Mouse (Mus musculus): ENCODE data around the gene Pagr1a. TPM values are rescaled to one million over a fixed set of nuclear protein-coding genes. Genes with fewer than 3 reads are reported as not detected.
A peak's percentile ranks its signal among the peaks of the same experiment; 100 is the strongest.

The Pagr1a gene
- polyA plus RNA-seq (2016; fragmentation: Nextera tagmentation; extraction: Ambion mirVana) = 92.7 and 121 TPM in 2 replicates

DNA sequence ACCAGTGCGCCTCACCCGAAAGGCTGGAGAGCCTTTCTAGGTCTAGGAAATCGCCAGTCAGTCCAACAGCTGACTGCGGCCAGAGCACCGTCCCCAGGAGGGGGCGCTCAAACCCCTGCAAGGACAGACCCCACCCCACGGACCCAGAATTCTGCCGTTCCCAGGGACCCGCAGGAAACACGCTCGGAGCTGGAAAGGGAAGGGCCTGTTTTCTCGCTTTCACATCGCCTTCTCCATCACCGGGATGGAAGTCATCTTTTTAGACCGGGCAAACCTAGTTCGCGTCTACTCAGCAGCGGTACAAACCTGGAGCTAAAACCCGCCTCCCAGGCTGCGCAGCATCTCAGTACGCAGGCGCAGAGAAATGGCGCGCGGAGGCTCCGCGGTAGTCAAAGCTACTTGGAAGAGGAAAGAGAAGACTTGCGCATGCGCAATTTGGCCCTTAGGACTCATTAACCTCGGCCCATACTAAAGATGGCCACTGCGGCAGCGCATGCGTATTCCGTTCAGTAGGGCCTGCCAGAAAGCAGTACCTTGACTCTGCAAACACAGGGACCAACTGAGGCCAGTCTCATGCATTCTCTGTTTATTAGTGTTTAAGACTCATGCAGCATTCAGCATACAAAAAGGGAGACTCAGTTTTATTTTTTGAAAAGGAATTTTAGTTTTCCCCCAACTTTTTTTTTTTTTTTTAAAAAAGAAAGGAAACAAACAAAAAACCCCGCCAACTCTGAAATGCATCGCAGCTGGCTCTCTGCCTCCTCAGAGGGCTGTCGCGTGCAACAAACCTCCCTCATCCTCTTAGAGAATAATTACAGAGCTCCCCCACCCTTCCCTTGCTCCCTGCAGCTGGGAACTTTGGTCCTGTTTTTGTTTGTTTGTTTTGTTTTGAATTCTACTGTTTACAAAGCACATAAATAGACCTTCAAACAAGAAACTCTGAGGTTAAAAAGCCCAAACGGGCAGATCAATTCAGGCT lies at the start of gene Pagr1a:
Gene Pagr1a (minus strand): TSS at position 382 of the 979 bp plus-strand sequence.
- peak; percentile 99 for DNase-seq (ENCODE audit: extremely low spot score, low spot score)
- WGBS = 5% methylated on average over 39 of the region's 39 CpGs
- no peaks in the 10 kb centered on the region for H3K27me3 ChIP-seq (ENCODE audit: poor library complexity, severe bottlenecking)
- peak within 1 kb of the TSS; percentile 100 for H3K27ac ChIP-seq
- peaks cover 79% of the 10 kb centered on the region for H3K4me1 ChIP-seq
- H3K4me3 ChIP-seq = peak within 1 kb of the TSS; percentile 92
- peaks cover 43% of the 10 kb centered on the region for H3K36me3 ChIP-seq (replicated peaks)
- H3K9me3 ChIP-seq = no peaks in the 10 kb centered on the region

DNA sequence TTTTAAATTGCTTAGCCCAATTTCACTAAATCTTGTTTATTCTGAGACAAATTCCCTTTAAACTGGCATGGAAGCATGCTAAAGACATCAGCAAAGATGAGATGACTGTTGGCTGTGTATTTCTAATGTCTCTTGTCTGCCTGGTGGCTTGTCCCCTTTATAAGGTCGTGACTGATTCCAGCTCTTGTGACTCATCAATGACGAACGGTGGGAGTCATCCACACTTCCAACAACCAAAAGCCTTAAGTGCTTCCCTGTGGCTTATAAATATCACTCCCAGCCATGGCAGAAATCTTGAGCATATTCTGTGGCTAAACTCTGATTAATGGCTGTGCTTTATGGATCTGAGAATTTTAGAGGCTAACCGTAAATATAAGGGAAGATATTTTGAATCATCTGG lies 49.2 kb upstream of the Pagr1a start:
- H3K27ac ChIP-seq = no peak overlapping the region
- H3K4me1 ChIP-seq = peaks cover 2% of the 10 kb centered on the region; the same call in 1 of the 2 replicates
- no peak overlapping the region for H3K4me3 ChIP-seq
- no peaks in the 10 kb centered on the region for H3K36me3 ChIP-seq (replicated peaks)
- no peak for DNase-seq (ENCODE audit: extremely low spot score, low spot score)
- H3K27me3 ChIP-seq (ENCODE audit: poor library complexity, severe bottlenecking) = no peaks in the 10 kb centered on the region
- no peaks in the 10 kb centered on the region for H3K9me3 ChIP-seq
- 83% methylated on average over 4 of the region's 4 CpGs for WGBS

DNA sequence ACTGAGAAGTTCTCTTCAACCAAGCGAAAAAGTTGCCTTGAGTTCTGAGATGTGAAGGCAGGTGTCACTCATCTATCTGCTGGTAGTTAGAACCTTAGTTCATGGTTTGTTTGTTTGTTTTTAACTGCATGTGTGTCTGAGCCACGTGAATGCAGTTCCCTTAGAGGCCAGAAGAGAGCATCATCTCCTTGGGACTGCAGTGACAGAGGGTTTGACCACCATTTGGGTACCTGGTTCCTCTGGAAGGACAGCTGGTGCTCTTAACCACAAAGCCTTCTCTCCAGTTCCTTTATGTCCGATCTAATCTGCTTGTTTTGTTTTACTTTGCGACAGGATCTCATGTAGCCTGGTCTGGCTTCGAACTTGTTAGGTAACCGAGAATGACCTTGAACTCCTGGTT lies 48.4 kb upstream of the Pagr1a start:
- WGBS = 88% methylated on average over 6 of the region's 6 CpGs
- H3K36me3 ChIP-seq (replicated peaks) = no peaks in the 10 kb centered on the region
- H3K4me3 ChIP-seq = no peak overlapping the region
- DNase-seq (ENCODE audit: extremely low spot score, low spot score) = no peak
- no peaks in the 10 kb centered on the region for H3K4me1 ChIP-seq
- H3K9me3 ChIP-seq = no peaks in the 10 kb centered on the region
- no peaks in the 10 kb centered on the region for H3K27me3 ChIP-seq (ENCODE audit: poor library complexity, severe bottlenecking)
- H3K27ac ChIP-seq = no peak overlapping the region

DNA sequence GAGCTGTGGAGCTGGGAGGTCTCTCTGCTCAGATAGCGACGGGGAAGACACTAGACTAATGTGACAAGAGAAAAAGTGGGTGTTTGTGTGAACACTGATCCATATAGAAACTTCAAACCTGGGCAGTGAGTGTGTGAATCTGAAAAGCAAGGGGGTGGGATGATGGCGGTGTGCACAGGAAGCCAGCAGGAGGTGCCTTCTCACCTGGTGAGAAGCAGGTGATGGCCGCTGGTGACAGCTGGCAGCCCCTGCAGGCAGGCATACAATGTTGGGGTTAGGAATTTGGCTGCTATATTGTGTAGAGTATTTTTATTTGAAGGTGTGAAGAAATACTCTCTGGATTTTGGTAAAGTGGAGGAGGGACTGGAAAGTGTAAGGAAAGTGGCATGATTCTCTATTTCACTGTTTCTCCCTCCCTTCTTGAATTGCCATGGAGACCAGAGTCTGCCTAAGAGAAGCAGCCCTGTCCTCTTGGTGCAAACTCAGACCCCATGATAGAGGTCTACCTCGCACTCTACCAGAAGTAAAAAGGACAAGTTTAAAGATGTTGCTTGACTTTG lies 38.0 kb upstream of the Pagr1a start:
- 77% methylated on average over 5 of the region's 5 CpGs for WGBS
- H3K27ac ChIP-seq = no peak overlapping the region
- no peak for DNase-seq (ENCODE audit: extremely low spot score, low spot score)
- H3K27me3 ChIP-seq (ENCODE audit: poor library complexity, severe bottlenecking) = no peaks in the 10 kb centered on the region
- no peaks in the 10 kb centered on the region for H3K4me1 ChIP-seq
- no peaks in the 10 kb centered on the region for H3K9me3 ChIP-seq
- H3K36me3 ChIP-seq (replicated peaks) = no peaks in the 10 kb centered on the region
- H3K4me3 ChIP-seq = no peak overlapping the region

DNA sequence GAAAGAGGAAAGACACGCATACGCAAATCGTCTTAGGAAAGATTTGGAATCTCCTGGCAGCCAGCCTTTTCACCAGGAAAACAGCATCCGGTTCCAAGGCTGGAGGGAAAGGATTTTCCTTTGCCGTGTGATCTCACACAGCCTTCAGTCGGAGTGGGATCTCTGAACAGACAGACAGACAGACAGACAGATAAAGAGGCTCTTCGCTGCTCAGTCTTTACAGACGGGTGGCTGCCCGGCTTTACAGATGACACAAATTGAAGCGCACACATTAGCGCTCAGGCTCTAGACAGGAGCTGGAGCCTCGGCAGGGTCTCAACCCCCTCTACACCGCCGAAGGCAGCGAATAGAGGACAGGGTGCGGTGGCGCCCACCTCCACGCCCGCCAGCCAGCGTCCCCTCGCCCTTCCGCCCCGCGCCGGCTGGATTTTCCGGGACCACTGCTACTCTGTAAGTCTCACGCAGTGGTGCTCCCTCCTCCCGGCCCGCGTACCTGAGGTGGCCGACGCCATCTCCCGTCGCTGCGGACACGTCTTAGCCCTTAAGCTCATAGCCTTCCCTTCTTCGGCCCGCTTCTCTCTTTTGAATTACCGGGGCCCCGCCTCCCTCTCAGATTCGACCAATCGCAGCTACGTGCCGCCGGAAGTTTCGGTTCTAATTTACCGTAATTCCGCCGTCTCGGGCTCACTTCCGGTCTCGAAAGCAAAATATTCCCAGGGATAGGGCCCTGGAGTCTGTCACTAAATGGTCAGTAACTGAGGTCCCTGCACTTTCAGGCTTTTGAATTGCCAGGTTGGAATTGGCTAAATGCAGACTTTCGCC lies 24.9 kb upstream of the Pagr1a start, which contains the start of gene Kif22:
Gene Kif22 (minus strand): TSS at position 621 of the 822 bp plus-strand sequence.
- peak; percentile 90 for DNase-seq (ENCODE audit: extremely low spot score, low spot score)
- WGBS = under 1% methylated on average over 53 of the region's 53 CpGs
- Histone ChIP-seq H3K9me3 (no peaks in the 10 kb centered on the region), H3K4me3 (peak within 1 kb of the TSS; percentile 97), H3K36me3 (replicated peaks) (peaks cover 37% of the 10 kb centered on the region), H3K4me1 (peaks cover 23% of the 10 kb centered on the region), H3K27ac (peak within 1 kb of the TSS; percentile 96), H3K27me3 (ENCODE audit: poor library complexity, severe bottlenecking) (no peaks in the 10 kb centered on the region)

DNA sequence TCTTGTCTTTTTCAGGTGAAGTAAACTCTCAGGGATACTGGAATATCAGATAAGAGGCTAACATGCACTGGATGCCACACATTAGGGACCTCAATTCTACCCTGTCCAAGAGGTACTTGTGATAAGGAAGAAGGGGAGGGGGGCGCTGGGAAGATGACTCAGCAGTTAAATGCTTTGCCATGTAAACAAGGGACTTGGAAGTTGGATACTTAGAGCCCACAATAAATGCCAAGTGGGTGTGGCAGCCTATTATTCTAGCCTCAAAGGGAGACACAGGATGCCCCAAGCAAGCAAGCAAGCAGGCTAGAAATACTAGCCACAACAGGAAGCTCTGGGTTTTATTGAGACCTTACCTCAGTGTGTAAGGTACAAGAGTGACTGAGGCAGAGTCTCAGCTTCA lies 14.1 kb upstream of the Pagr1a start:
- no peaks in the 10 kb centered on the region for H3K9me3 ChIP-seq
- no peak overlapping the region for H3K4me3 ChIP-seq
- WGBS = 95% methylated on average over 1 of the region's 1 CpGs
- peaks cover 14% of the 10 kb centered on the region for H3K4me1 ChIP-seq
- peaks cover 89% of the 10 kb centered on the region for H3K36me3 ChIP-seq (replicated peaks)
- H3K27me3 ChIP-seq (ENCODE audit: poor library complexity, severe bottlenecking) = no peaks in the 10 kb centered on the region
- no peak for DNase-seq (ENCODE audit: extremely low spot score, low spot score)
- H3K27ac ChIP-seq = no peak overlapping the region

DNA sequence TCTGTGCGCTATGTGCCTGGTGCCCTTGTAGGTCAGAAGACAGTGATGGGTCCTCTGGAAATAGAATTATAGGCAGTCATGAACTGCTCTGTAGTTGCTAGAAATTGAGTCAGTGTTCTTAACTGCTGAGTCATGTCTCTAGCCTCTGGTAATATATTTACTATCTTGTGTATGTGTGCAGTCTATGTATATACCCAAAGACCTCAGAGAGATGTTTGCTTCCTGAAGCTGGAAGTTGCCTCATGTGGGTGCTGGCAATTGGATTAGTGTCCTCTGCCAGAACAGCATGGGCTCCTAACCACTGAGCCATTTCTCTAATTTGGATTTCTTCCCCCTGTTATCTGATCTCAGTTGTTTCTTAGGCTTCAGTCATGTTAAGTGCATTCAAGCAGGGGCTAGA lies 13.0 kb upstream of the Pagr1a start:
- no peaks in the 10 kb centered on the region for H3K27me3 ChIP-seq (ENCODE audit: poor library complexity, severe bottlenecking)
- no peaks in the 10 kb centered on the region for H3K9me3 ChIP-seq
- H3K4me1 ChIP-seq = peaks cover 16% of the 10 kb centered on the region
- no peak overlapping the region for H3K27ac ChIP-seq
- WGBS = 98% methylated on average over 1 of the region's 1 CpGs
- no peak overlapping the region for H3K4me3 ChIP-seq
- H3K36me3 ChIP-seq (replicated peaks) = peaks cover 85% of the 10 kb centered on the region
- no peak for DNase-seq (ENCODE audit: extremely low spot score, low spot score)

DNA sequence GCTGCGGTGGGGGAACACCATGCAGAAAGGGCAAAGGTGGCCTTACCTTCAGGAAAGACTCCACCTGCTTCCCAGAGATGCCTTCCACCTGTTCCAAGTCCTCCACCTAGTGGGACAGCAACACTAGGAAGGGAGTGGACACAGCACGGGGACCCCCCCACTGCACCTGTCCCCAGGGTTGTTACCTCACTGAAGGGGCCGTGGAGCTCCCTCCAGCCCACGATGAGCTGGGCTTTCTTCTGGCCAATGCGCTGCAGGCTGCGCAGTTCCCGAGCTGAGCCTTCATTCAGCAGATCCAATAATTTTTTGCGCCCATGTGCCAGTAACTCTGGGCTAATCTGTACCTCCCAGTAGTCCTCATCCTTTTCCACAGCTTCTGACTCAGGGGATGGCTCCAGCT lies 10.7 kb upstream of the Pagr1a start:
- 66% methylated on average over 8 of the region's 8 CpGs for WGBS
- peaks cover 85% of the 10 kb centered on the region for H3K36me3 ChIP-seq (replicated peaks)
- no peaks in the 10 kb centered on the region for H3K27me3 ChIP-seq (ENCODE audit: poor library complexity, severe bottlenecking)
- peak overlapping the region; percentile 92 for H3K4me3 ChIP-seq
- no peaks in the 10 kb centered on the region for H3K9me3 ChIP-seq
- no peak for DNase-seq (ENCODE audit: extremely low spot score, low spot score)
- peak overlapping the region; percentile 100 for H3K27ac ChIP-seq
- H3K4me1 ChIP-seq = peaks cover 39% of the 10 kb centered on the region

DNA sequence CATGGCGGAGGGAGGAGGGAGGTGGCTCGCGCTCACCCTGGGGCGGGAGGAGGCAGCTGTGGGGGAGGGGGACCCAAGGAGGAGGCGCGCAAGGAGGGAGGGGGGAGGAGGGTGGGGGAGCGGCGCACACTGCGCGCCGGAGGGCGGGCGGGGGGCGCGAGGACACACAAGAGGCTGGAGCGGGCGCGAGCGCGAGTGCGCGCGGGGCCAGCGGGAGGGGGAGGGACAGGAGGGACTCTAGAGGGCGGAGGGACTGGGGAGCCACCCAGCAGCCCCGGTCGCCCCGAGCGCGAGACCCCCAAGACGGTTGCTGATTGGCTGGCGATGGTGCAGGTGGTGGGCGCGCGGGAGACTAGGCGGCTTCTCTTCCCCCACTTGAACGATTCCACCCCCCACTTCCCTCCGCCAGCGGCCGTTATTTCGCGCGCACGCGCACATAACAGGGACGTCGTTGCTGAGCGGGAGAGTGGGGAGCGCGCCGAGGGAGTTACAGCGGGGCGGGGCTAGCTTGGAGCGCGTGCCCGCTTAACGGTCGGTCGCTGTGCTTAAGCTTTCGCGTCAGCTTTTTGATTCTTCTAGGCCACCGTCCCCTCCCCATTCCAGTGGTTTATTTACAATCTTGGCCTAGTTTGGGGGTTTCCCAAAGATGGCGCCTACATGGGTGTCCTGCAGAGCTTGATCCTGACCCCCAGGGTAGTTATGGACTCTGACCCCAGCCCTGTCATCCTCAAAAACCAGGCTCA lies 10.0 kb upstream of the Pagr1a start, which contains the start of gene Maz:
Gene Maz (minus strand): TSS at position 54 of the 743 bp plus-strand sequence.
- Histone ChIP-seq H3K9me3 (no peaks in the 10 kb centered on the region), H3K27ac (peak within 1 kb of the TSS; percentile 100), H3K27me3 (ENCODE audit: poor library complexity, severe bottlenecking) (no peaks in the 10 kb centered on the region), H3K36me3 (replicated peaks) (peaks cover 85% of the 10 kb centered on the region), H3K4me3 (peak within 1 kb of the TSS; percentile 92), H3K4me1 (peaks cover 47% of the 10 kb centered on the region)
- peak; percentile 99 for DNase-seq (ENCODE audit: extremely low spot score, low spot score)
- WGBS = under 1% methylated on average over 54 of the region's 63 CpGs

DNA sequence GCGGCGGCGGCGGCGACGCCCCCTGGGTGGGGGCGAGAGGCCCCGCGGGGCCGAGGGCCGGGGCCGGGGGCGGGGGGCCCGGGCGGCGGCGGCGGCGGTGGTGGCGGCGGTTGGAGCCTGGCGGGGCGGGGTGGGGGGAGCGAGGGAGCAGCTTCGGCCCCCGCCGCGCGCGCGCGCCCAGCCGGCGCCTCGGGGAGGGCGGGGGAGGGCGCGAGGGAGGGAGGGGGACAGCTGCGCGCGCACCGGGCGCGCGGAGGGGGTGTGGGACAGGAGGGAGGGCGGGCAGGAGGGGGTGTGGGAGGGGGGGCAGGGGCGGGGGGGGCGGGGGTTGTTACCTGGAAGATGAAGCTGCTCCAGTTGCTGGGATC lies 9.4 kb upstream of the Pagr1a start:
- peaks cover 52% of the 10 kb centered on the region for H3K4me1 ChIP-seq
- DNase-seq (ENCODE audit: extremely low spot score, low spot score) = no peak

DNA sequence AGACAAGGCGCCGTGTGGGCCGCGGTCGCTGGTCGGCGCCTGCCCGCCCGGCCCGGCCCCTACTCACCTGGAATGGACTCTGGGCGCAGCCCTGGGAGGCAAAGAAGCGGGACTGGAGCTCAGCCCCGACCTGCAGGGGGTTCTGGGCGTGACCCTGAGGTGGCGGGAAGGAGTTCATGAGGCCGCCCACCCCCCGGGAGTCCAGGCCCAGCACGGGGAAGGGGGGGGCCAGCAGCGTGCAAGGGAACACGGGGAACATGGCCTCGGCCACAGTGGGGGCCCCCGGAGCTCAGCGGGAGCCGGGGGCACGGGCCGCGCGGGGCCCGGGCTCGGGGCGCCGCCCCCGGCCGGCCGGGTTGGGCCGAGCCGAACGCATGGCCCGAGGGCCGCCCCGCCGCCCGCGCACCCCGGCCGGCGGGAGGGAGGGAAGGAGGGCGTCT lies 9.0 kb upstream of the Pagr1a start:
- Histone ChIP-seq H3K27ac (peak overlapping the region; percentile 100), H3K27me3 (ENCODE audit: poor library complexity, severe bottlenecking) (no peaks in the 10 kb centered on the region), H3K4me1 (peaks cover 56% of the 10 kb centered on the region), H3K36me3 (replicated peaks) (peaks cover 81% of the 10 kb centered on the region), H3K4me3 (peak overlapping the region; percentile 92), H3K9me3 (no peaks in the 10 kb centered on the region)
- under 1% methylated on average over 47 of the region's 48 CpGs for WGBS
- DNase-seq (ENCODE audit: extremely low spot score, low spot score) = peak; percentile 81

More for the DNA sequence above, 9.4 kb upstream of the Pagr1a start:
- WGBS = 0% methylated on average over 6 of the region's 48 CpGs
- peaks cover 85% of the 10 kb centered on the region for H3K36me3 ChIP-seq (replicated peaks)
- H3K4me3 ChIP-seq = peak overlapping the region; percentile 92
- H3K9me3 ChIP-seq = no peaks in the 10 kb centered on the region
- peak overlapping the region; percentile 100 for H3K27ac ChIP-seq
- no peaks in the 10 kb centered on the region for H3K27me3 ChIP-seq (ENCODE audit: poor library complexity, severe bottlenecking)
